Mouse (Mus musculus): ENCODE measurements around the gene Gja8. TPM values are rescaled to one million over a fixed set of nuclear protein-coding genes. Genes with fewer than 3 reads are reported as not detected.

Gja8 gene
- polyA plus RNA-seq, 1 experiment from 2014 or later, result not detected

- Histone ChIP-seq H3K9ac (no peak overlapping the region), H3K36me3 (no peaks in the 10 kb centered on the region), H3K27me3 (replicated peaks) (peaks cover 7% of the 10 kb centered on the region), H3K4me2 (no peak overlapping the region), H3K27ac (no peak overlapping the region), H3K4me3 (no peak overlapping the region), H3K9me3 (replicated peaks) (no peaks in the 10 kb centered on the region), H3K4me1 (no peaks in the 10 kb centered on the region)
- 68% methylated on average over 7 of the region's 7 CpGs for WGBS (ENCODE audit: insufficient replicate concordance)
- ATAC-seq, result no peak
Observed at GRCm38 (mm10) chr3:96920991-96921390, 4.8 kb downstream of the Gja8 start.

DNA sequence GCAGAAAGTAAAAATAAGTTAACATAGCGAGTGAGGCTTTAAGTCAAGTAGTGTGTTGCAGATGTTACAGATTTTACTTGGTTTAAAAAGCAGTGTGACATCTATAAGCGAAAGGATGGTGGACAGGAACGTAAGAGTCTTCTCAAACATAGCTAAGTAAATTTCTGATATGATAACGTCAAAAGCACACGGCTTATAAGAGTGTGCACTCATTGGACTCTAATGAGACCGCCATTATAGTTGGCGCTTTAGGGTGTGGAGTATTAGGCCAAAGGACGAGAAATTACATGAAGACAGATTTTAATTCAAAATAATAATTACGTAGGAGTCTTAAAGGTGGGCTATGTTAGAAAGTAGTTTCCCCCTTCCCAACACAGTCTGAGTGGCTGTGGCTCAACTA lies 20.2 kb downstream of the Gja8 start:
- H3K4me1 ChIP-seq, result peaks cover 28% of the 10 kb centered on the region
- H3K9ac ChIP-seq, result peak overlapping the region; percentile 93
- H3K9me3 ChIP-seq (replicated peaks), result no peaks in the 10 kb centered on the region
- peak overlapping the region; percentile 94 for H3K4me3 ChIP-seq
- WGBS (ENCODE audit: insufficient replicate concordance), result 35% methylated on average over 9 of the region's 9 CpGs
- H3K4me2 ChIP-seq, result peak overlapping the region; percentile 88
- no peak overlapping the region for H3K27ac ChIP-seq
- ATAC-seq, result peak; percentile 14
- H3K36me3 ChIP-seq, result no peaks in the 10 kb centered on the region
- H3K27me3 ChIP-seq (replicated peaks), result peaks cover 8% of the 10 kb centered on the region; the same call in 1 of the 2 replicates

DNA sequence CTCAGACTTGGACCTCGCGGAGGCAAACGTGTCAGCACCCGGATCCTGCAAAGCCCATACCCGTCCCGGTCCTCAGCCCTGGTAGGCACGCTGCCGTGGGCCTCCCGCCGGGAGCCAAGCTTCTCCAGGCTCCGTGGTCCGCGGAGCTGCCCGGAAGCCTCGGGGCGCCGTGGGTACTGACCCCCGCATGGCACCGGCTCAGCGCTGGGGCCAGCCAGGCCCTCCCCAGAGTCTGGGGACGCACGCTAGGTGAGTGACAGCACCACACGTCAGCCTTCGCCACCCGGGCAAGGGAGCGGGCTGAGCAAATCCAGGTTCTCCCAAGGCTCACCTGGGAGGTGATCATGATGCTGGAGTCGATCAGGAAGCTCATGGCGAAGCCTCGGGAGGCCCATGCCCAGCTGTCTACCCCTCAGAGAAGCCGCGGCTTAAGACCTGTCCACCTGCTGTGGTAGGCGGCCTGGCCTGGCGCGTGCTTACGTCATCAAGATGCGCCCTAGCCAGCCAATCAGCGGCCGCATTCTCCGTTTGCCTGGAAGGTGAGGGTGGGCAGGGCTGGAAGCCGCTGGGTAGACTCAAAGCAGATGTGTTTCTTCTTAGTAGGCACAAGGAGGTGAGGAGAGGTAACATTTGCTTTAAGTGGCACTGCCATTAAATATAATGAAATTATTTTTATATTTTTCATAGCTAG lies 20.8 kb downstream of the Gja8 start, which contains the start of gene Gpr89:
Gene Gpr89 (minus strand): TSS at position 496 of the 691 bp plus-strand sequence.
- peaks cover 8% of the 10 kb centered on the region; the same call in 1 of the 2 replicates for H3K27me3 ChIP-seq (replicated peaks)
- peaks cover 28% of the 10 kb centered on the region for H3K4me1 ChIP-seq
- peak within 1 kb of the TSS; percentile 88 for H3K4me2 ChIP-seq
- H3K36me3 ChIP-seq, result no peaks in the 10 kb centered on the region
- H3K9ac ChIP-seq, result peak within 1 kb of the TSS; percentile 93
- ATAC-seq, result peak; percentile 96
- no peaks in the 10 kb centered on the region for H3K9me3 ChIP-seq (replicated peaks)
- 2% methylated on average over 40 of the region's 40 CpGs for WGBS (ENCODE audit: insufficient replicate concordance)
- H3K27ac ChIP-seq, result 0 out of 2 replicates have a peak within 1 kb of the TSS, but pooled peaks have one; percentile 26
- peak within 1 kb of the TSS; percentile 94 for H3K4me3 ChIP-seq

DNA sequence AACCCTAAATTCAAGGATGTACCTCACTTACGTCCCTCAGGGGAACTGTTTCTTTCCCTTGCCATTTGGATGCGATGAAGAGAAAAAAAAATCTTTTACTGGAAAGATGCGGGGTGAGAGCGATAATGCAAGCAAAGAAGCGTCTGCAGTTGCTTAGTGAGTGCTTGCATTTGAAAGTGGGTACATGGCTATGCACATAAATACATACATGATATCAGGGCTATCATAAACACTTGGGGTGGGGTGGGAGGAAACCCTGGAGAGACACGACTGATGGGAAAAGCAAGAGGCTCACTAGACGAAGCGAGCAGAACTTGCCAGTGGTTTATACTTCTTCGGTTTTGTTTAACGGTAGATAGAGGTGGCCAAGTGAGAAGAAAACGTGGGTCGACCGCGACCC lies 21.4 kb downstream of the Gja8 start, which contains the start of gene Gja5:
Gene Gja5 (plus strand): TSS at position 301 of the 400 bp plus-strand sequence.
- H3K36me3 ChIP-seq, result no peaks in the 10 kb centered on the region
- 0 out of 2 replicates have a peak within 1 kb of the TSS, but pooled peaks have one; percentile 26 for H3K27ac ChIP-seq
- peak within 1 kb of the TSS; percentile 93 for H3K9ac ChIP-seq
- H3K9me3 ChIP-seq (replicated peaks), result no peaks in the 10 kb centered on the region
- peaks cover 28% of the 10 kb centered on the region for H3K4me1 ChIP-seq
- no peak for ATAC-seq
- peaks cover 8% of the 10 kb centered on the region; the same call in 1 of the 2 replicates for H3K27me3 ChIP-seq (replicated peaks)
- peak within 1 kb of the TSS; percentile 94 for H3K4me3 ChIP-seq
- 11% methylated on average over 14 of the region's 14 CpGs for WGBS (ENCODE audit: insufficient replicate concordance)
- H3K4me2 ChIP-seq, result peak within 1 kb of the TSS; percentile 88

GRCm38 (mm10) chr3:96902336-96902999 lies 23.4 kb downstream of the Gja8 start:
- ATAC-seq, result no peak
- Histone ChIP-seq H3K4me3 (no peak overlapping the region), H3K4me2 (no peak overlapping the region), H3K27me3 (replicated peaks) (peaks cover 4% of the 10 kb centered on the region; the same call in 1 of the 2 replicates), H3K4me1 (peaks cover 28% of the 10 kb centered on the region), H3K36me3 (peaks cover 8% of the 10 kb centered on the region), H3K9ac (no peak overlapping the region), H3K9me3 (replicated peaks) (no peaks in the 10 kb centered on the region), H3K27ac (no peak overlapping the region)
- 72% methylated on average over 4 of the region's 4 CpGs for WGBS (ENCODE audit: insufficient replicate concordance)

GRCm38 (mm10) chr3:96883690-96884089 lies 42.1 kb downstream of the Gja8 start:
- H3K9me3 ChIP-seq (replicated peaks), result no peaks in the 10 kb centered on the region
- H3K27ac ChIP-seq, result no peak overlapping the region
- no peak overlapping the region for H3K9ac ChIP-seq
- no peaks in the 10 kb centered on the region for H3K27me3 ChIP-seq (replicated peaks)
- WGBS (ENCODE audit: insufficient replicate concordance), result 86% methylated on average over 7 of the region's 7 CpGs
- H3K4me2 ChIP-seq, result no peak overlapping the region
- H3K4me1 ChIP-seq, result no peaks in the 10 kb centered on the region
- H3K4me3 ChIP-seq, result no peak overlapping the region
- H3K36me3 ChIP-seq, result peaks cover 89% of the 10 kb centered on the region
- no peak for ATAC-seq

GRCm38 (mm10) chr3:96882061-96882849 lies 43.6 kb downstream of the Gja8 start:
- no peak overlapping the region for H3K9ac ChIP-seq
- H3K9me3 ChIP-seq (replicated peaks), result no peaks in the 10 kb centered on the region
- WGBS (ENCODE audit: insufficient replicate concordance), result 85% methylated on average over 14 of the region's 14 CpGs
- H3K4me2 ChIP-seq, result no peak overlapping the region
- no peaks in the 10 kb centered on the region for H3K27me3 ChIP-seq (replicated peaks)
- no peak overlapping the region for H3K27ac ChIP-seq
- peaks cover 86% of the 10 kb centered on the region for H3K36me3 ChIP-seq
- no peak for ATAC-seq
- no peak overlapping the region for H3K4me3 ChIP-seq
- no peaks in the 10 kb centered on the region for H3K4me1 ChIP-seq

DNA sequence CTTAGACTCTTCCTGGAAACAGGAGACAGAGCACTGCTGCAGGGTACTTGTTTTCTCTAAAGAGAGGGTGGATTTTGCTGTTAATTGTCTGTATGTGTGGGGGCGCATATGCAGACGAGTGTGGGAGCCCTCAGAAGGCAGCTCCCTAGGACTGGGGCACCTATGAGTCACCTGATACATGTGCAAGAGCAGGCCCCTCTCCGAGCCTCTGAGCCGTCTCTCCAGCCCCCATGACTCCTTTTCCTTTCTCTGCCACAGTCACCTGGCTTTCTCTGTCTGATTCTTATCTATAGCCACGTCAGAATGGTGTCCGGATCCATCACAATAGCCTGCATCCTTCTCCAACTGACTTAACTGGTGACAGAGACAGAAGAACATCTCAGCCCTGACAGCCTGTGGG lies 44.3 kb downstream of the Gja8 start:
- Histone ChIP-seq H3K4me3 (no peak overlapping the region), H3K9ac (no peak overlapping the region), H3K4me1 (no peaks in the 10 kb centered on the region), H3K27me3 (replicated peaks) (no peaks in the 10 kb centered on the region), H3K36me3 (peaks cover 85% of the 10 kb centered on the region), H3K27ac (no peak overlapping the region), H3K4me2 (no peak overlapping the region), H3K9me3 (replicated peaks) (no peaks in the 10 kb centered on the region)
- no peak for ATAC-seq
- 70% methylated on average over 6 of the region's 6 CpGs for WGBS (ENCODE audit: insufficient replicate concordance)

DNA sequence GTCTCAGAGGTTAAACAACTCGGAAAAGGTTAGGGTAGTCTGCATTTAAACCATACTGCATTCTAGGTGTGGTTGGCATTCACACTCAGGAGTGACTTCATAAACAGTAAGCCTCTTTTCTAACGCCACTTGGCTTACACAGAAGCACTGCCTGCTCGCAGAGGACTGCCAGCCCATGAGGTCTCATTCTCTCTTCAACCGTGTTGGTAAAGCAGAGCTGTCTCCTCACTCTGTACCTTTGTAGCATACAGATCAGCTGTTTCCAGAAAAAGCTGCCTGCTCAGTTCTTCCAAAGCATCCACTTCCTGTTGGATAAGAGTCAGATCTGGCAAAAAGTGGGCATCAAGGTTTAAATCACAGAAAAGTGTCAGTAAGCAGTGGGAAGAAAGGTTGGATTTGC lies 45.4 kb downstream of the Gja8 start:
- no peak overlapping the region for H3K9ac ChIP-seq
- no peak overlapping the region for H3K4me2 ChIP-seq
- H3K36me3 ChIP-seq, result peaks cover 83% of the 10 kb centered on the region
- no peak overlapping the region for H3K4me3 ChIP-seq
- ATAC-seq, result no peak
- no peaks in the 10 kb centered on the region for H3K9me3 ChIP-seq (replicated peaks)
- no peaks in the 10 kb centered on the region for H3K4me1 ChIP-seq
- WGBS (ENCODE audit: insufficient replicate concordance), result 76% methylated on average over 4 of the region's 4 CpGs
- no peaks in the 10 kb centered on the region for H3K27me3 ChIP-seq (replicated peaks)
- no peak overlapping the region for H3K27ac ChIP-seq

GRCm38 (mm10) chr3:96879536-96879935 lies 46.3 kb downstream of the Gja8 start:
- ATAC-seq, result no peak
- H3K36me3 ChIP-seq, result peaks cover 86% of the 10 kb centered on the region
- WGBS (ENCODE audit: insufficient replicate concordance), result 82% methylated on average over 9 of the region's 9 CpGs

GRCm38 (mm10) chr3:96874808-96875571 lies 50.8 kb downstream of the Gja8 start:
- H3K4me3 ChIP-seq, result no peak overlapping the region
- no peak overlapping the region for H3K27ac ChIP-seq
- no peaks in the 10 kb centered on the region for H3K4me1 ChIP-seq
- H3K27me3 ChIP-seq (replicated peaks), result no peaks in the 10 kb centered on the region
- H3K36me3 ChIP-seq, result peaks cover 86% of the 10 kb centered on the region
- WGBS (ENCODE audit: insufficient replicate concordance), result 74% methylated on average over 7 of the region's 7 CpGs
- no peak for ATAC-seq
- no peak overlapping the region for H3K4me2 ChIP-seq
- H3K9ac ChIP-seq, result no peak overlapping the region
- no peaks in the 10 kb centered on the region for H3K9me3 ChIP-seq (replicated peaks)

More at GRCm38 (mm10) chr3:96879536-96879935, 46.3 kb downstream of the Gja8 start:
- Histone ChIP-seq H3K9ac (no peak overlapping the region), H3K4me1 (no peaks in the 10 kb centered on the region), H3K9me3 (replicated peaks) (no peaks in the 10 kb centered on the region), H3K4me3 (no peak overlapping the region), H3K27ac (no peak overlapping the region), H3K4me2 (no peak overlapping the region), H3K27me3 (replicated peaks) (no peaks in the 10 kb centered on the region)
